Mouse (Mus musculus) right cerebral cortex, postnatal 25 days (tissue): ENCODE data around the gene Tlk1.
A peak's percentile ranks its signal among the peaks of the same experiment; 100 is the strongest.

ENCODE experiments used
- DNase-seq: peaks from one replicate; pipeline ENCODE4 v3.0.0; 2022

Gene Tlk1

GRCm38 (mm10) chr2:70784447-70784846, 41.1 kb downstream of the Tlk1 start:
- DNase-seq = no peak

GRCm38 (mm10) chr2:70783504-70783903, 42.0 kb downstream of the Tlk1 start:
- no peak for DNase-seq

GRCm38 (mm10) chr2:70779634-70780033, 45.9 kb downstream of the Tlk1 start:
- DNase-seq = no peak

GRCm38 (mm10) chr2:70776744-70777143, 48.8 kb downstream of the Tlk1 start:
- no peak for DNase-seq

- no peak for DNase-seq
These were observed 60.8 kb downstream of the Tlk1 start for GRCm38 (mm10) chr2:70764734-70765133.

GRCm38 (mm10) chr2:70762741-70763140, 62.8 kb downstream of the Tlk1 start:
- DNase-seq = no peak

GRCm38 (mm10) chr2:70752149-70752548, 73.4 kb downstream of the Tlk1 start:
- DNase-seq = peak; percentile 26

- DNase-seq = no peak
These were observed 73.9 kb downstream of the Tlk1 start for GRCm38 (mm10) chr2:70751655-70752054.

GRCm38 (mm10) chr2:70742588-70742987, 82.9 kb downstream of the Tlk1 start:
- no peak for DNase-seq

- DNase-seq = no peak
These were observed 83.6 kb downstream of the Tlk1 start for GRCm38 (mm10) chr2:70741901-70742300.

GRCm38 (mm10) chr2:70736008-70736407, 89.5 kb downstream of the Tlk1 start:
- no peak for DNase-seq

GRCm38 (mm10) chr2:70735534-70735933, 90.0 kb downstream of the Tlk1 start:
- no peak for DNase-seq

GRCm38 (mm10) chr2:70727089-70727488, 98.4 kb downstream of the Tlk1 start:
- no peak for DNase-seq

GRCm38 (mm10) chr2:70723610-70724243, 101.8 kb downstream of the Tlk1 start:
- DNase-seq = no peak

GRCm38 (mm10) chr2:70710878-70711277, 114.7 kb downstream of the Tlk1 start:
- no peak for DNase-seq

GRCm38 (mm10) chr2:70710236-70710635, 115.3 kb downstream of the Tlk1 start:
- DNase-seq = no peak

GRCm38 (mm10) chr2:70708986-70709730, 116.4 kb downstream of the Tlk1 start:
- peak; percentile 28 for DNase-seq

- no peak for DNase-seq
These were observed 123.1 kb downstream of the Tlk1 start for GRCm38 (mm10) chr2:70702403-70702802.

- DNase-seq = no peak
These were observed 124.0 kb downstream of the Tlk1 start for GRCm38 (mm10) chr2:70701571-70701970.

GRCm38 (mm10) chr2:70700851-70701250, 124.7 kb downstream of the Tlk1 start:
- DNase-seq = no peak

GRCm38 (mm10) chr2:70695712-70696111, 129.8 kb downstream of the Tlk1 start:
- DNase-seq = no peak

GRCm38 (mm10) chr2:70690195-70690594, 135.3 kb downstream of the Tlk1 start:
- no peak for DNase-seq

GRCm38 (mm10) chr2:70688454-70689078, 137.0 kb downstream of the Tlk1 start:
- DNase-seq = peak; percentile 24

- DNase-seq = no peak
These were observed 143.2 kb downstream of the Tlk1 start for GRCm38 (mm10) chr2:70682324-70682723.
